Comparison of ENCODE assay signal across 8 mouse cellular contexts in the genomic region with DNA sequence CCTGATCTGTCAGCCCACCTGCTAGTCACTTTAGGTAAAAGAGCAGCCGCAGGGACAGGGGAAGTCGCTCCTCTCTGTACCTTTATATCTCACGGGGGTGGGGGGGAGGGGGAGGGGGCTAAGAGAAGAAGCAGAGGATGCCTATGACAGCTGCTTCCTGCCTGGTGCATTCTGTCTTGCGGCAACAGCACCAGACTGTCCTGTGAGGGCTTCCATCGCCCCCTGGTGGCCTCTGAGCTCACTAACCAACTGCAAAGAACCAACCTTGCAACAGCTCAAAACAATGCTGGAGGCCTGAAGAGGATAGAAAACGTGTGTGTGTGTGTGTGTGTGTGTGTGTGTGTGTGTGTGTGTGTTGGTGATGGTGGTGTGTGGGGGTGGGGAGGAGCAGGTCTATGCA. TPM values are rescaled to one million over a fixed set of nuclear protein-coding genes. Genes with fewer than 3 reads are reported as not detected.
DNase-seq lines count a peak whose midpoint lies in the region; ATAC-seq and TF ChIP-seq lines count a peak whose summit lies in the region.

No protein-coding gene starts in this region.

- no peak overlapping the region for H3K27ac ChIP-seq in forebrain, embryonic 11.5 days (ENCODE audit: low read depth, low read length)
- no peak overlapping the region for H3K27ac ChIP-seq in lung, embryonic 14.5 days (ENCODE audit: low read depth)
- H3K27ac ChIP-seq in olfactory bulb, adult 2 months (ENCODE audit: insufficient read depth, low read depth, low read length): no peak overlapping the region

- peak; percentile 42 for DNase-seq in brain, embryonic 18.5 days (ENCODE audit: low read depth, low spot score)
- peak; percentile 87 for DNase-seq in forebrain, embryonic 11.5 days (ENCODE audit: low spot score)
- DNase-seq in heart, postnatal 14 days: peak; percentile 76 to 83
- peak; percentile 85 for DNase-seq in layer of hippocampus, adult 11-12 months (ENCODE audit: low spot score)
- DNase-seq in lung, embryonic 14.5 days: peak; percentile 89
- peak; percentile 42 for DNase-seq in testis, postnatal 14 days (ENCODE audit: low spot score)

- H3K27me3 ChIP-seq in E14TG2a.4 (ENCODE audit: insufficient read depth, low read length): no peaks in the 10 kb centered on the region
- no peaks in the 10 kb centered on the region for H3K27me3 ChIP-seq in forebrain, embryonic 11.5 days (ENCODE audit: control insufficient read depth, insufficient read depth, low read length)
- H3K27me3 ChIP-seq in lung, embryonic 14.5 days (ENCODE audit: insufficient read depth, low read length): no peaks in the 10 kb centered on the region

- H3K9ac ChIP-seq in forebrain, embryonic 11.5 days (ENCODE audit: low read length): no peak overlapping the region
- no peak overlapping the region for H3K9ac ChIP-seq in lung, embryonic 14.5 days

- 17% methylated on average over 5 of the region's 6 CpGs for WGBS in forebrain, embryonic 11.5 days
- 5% methylated on average over 6 of the region's 6 CpGs for WGBS in lung, embryonic 14.5 days
- WGBS in olfactory bulb, adult 2 months: 13% methylated on average over 6 of the region's 6 CpGs

- no peak overlapping the region for H3K4me2 ChIP-seq in forebrain, embryonic 11.5 days (ENCODE audit: low read depth, low read length, severe bottlenecking)
- no peak overlapping the region for H3K4me2 ChIP-seq in lung, embryonic 14.5 days

- peak; percentile 79 for ATAC-seq in forebrain, embryonic 11.5 days (replicated peaks; ENCODE audit: low FRiP score)
- ATAC-seq in lung, embryonic 14.5 days (ENCODE audit: insufficient read depth): peak; percentile 90

- peaks cover 35% of the 10 kb centered on the region for H3K36me3 ChIP-seq in E14TG2a.4 (ENCODE audit: insufficient read depth, low read length)
- H3K36me3 ChIP-seq in forebrain, embryonic 11.5 days (ENCODE audit: control insufficient read depth, insufficient read depth, low read length): no peaks in the 10 kb centered on the region; the same call in 1 of the 2 replicates
- H3K36me3 ChIP-seq in lung, embryonic 14.5 days (ENCODE audit: insufficient read depth): no peaks in the 10 kb centered on the region

- peak; percentile 52 for TF ChIP-seq CTCF in E14TG2a.4 (conservative IDR thresholded peaks at IDR 0.05; ENCODE audit: low read length)
- peak; percentile 87 for TF ChIP-seq CTCF in lung, embryonic 14.5 days (IDR thresholded peaks at IDR 0.05; ENCODE audit: low read depth)
- peak; percentile 46; the same call in 1 of the 2 replicates for TF ChIP-seq CTCF in olfactory bulb, adult 2 months (IDR thresholded peaks at IDR 0.05; ENCODE audit: insufficient read depth, low read depth, low read length)

- intact Hi-C loops in heart, postnatal 14 days (cut with DNase I): no loop called here

- H3K4me3 ChIP-seq in E14TG2a.4 (replicated peaks; ENCODE audit: low read length): no peak overlapping the region
- no peak overlapping the region for H3K4me3 ChIP-seq in forebrain, embryonic 11.5 days (ENCODE audit: low read depth, low read length)
- H3K4me3 ChIP-seq in lung, embryonic 14.5 days (ENCODE audit: low read depth, low read length): no peak overlapping the region
- H3K4me3 ChIP-seq in olfactory bulb, adult 2 months (ENCODE audit: insufficient read depth, low read depth, low read length): no peak overlapping the region

- TF ChIP-seq POLR2A in olfactory bulb, adult 2 months (IDR thresholded peaks at IDR 0.05; ENCODE audit: insufficient read depth, low read depth, low read length): no peak

- peaks cover 27% of the 10 kb centered on the region for H3K4me1 ChIP-seq in E14TG2a.4 (replicated peaks; ENCODE audit: low read depth, low read length)
- no peaks in the 10 kb centered on the region for H3K4me1 ChIP-seq in forebrain, embryonic 11.5 days (replicated peaks; ENCODE audit: control insufficient read depth, insufficient read depth, low read length)
- no peaks in the 10 kb centered on the region for H3K4me1 ChIP-seq in lung, embryonic 14.5 days (ENCODE audit: insufficient read depth)
- peaks cover 4% of the 10 kb centered on the region; the same call in 1 of the 2 replicates for H3K4me1 ChIP-seq in olfactory bulb, adult 2 months (ENCODE audit: control insufficient read depth, insufficient read depth, low read length)

- no peaks in the 10 kb centered on the region for H3K9me3 ChIP-seq in E14TG2a.4 (ENCODE audit: low read length)
- H3K9me3 ChIP-seq in forebrain, embryonic 11.5 days (ENCODE audit: control insufficient read depth, low read length): no peaks in the 10 kb centered on the region
- H3K9me3 ChIP-seq in lung, embryonic 14.5 days (ENCODE audit: low read depth, low read length): no peaks in the 10 kb centered on the region

RNA-seq across cellular contexts. Expression of a gene that starts 37.4 kb away (rescaled TPM):
- 49.9 and 50.9 TPM in 2 replicates for polyA plus RNA-seq in forebrain, embryonic 11.5 days (2014; fragmentation: Nextera tagmentation; extraction: Ambion mirVana)
- total RNA-seq in heart, postnatal 14 days (2021): 10 to 100 TPM; 41.6 to 47.3 TPM
- polyA plus RNA-seq in lung, embryonic 14.5 days (2014; fragmentation: Nextera tagmentation; extraction: Ambion mirVana): 5.9 and 6.1 TPM in 2 replicates
- polyA plus RNA-seq in olfactory bulb, adult 2 months (2012; ENCODE audit: insufficient read depth, insufficient read length, low replicate concordance, missing spikeins): 150 TPM in 1 of 2 replicates, not detected in the other

RNA-seq across cellular contexts. Expression of a gene that starts 40.0 kb away (rescaled TPM):
- polyA plus RNA-seq in forebrain, embryonic 11.5 days (2014; fragmentation: Nextera tagmentation; extraction: Ambion mirVana): 0.65 and 1.5 TPM in 2 replicates
- total RNA-seq in heart, postnatal 14 days (2021): not detected
- polyA plus RNA-seq in lung, embryonic 14.5 days (2014; fragmentation: Nextera tagmentation; extraction: Ambion mirVana): 0.08 TPM in 1 of 2 replicates, not detected in the other
- polyA plus RNA-seq in olfactory bulb, adult 2 months (2012; ENCODE audit: insufficient read depth, insufficient read length, low replicate concordance, missing spikeins): not detected in 2 replicates
